Comparison of ENCODE assay signal across 26 mouse cellular contexts in the genomic region with DNA sequence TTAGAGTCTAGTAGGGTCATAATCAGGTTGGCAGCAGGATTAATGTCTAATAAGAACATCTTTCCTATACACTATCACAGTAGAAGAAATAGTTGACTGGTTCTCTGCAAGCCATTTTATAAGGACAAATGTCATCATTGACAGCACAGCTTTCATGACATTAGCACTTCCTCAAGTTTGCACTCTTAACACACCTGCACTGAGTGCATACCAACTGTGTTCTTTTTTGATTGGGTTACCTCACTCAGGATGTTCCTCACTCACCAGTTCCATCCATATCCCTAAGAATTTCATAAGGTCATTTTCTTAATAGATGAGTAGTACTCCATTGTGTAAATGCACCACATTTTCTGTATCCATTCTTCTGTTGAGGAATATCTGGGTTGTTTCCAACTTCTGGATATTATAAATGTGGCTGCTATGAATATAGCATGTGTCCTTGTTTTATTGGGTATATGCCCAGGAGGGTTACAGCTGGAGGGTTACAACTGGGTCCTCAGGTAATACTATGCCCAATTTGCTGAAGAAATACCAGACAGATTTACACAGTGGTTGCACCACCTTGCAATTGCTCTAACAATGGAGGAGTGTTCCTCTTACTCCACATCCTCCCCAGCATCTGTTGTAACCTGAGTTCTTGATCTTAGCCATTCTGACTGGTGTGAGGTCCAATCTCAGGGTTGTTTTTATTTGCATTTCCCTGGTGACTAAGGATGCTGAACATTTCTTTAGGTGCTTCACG.
"Had no signal": no experiment of that assay in that cellular context is flagged by ENCODE, and none has a peak within 500 bp of the region (broad histone marks: within the 10 kb centered on the region; RNA-seq: fewer than 3 reads in every experiment).

No protein-coding gene starts in this region.

- H3K9me3 ChIP-seq: heart, embryonic 10.5 days; heart, embryonic 13.5 days; heart, embryonic 15.5 days; hindbrain, embryonic 13.5 days; hindbrain, embryonic 15.5 days; kidney, embryonic 15.5 days; limb, embryonic 13.5 days; limb, embryonic 15.5 days; liver, embryonic 12.5 days had no signal

- ATAC-seq: hindbrain, postnatal 0 days; intestine, embryonic 16.5 days; liver, embryonic 12.5 days had no signal

- H3K36me3 ChIP-seq: heart, embryonic 10.5 days; heart, embryonic 13.5 days; heart, embryonic 15.5 days; hindbrain, embryonic 13.5 days; hindbrain, embryonic 15.5 days; kidney, embryonic 15.5 days; limb, embryonic 13.5 days; limb, embryonic 15.5 days; liver, embryonic 12.5 days had no signal

- H3K9ac ChIP-seq: heart, embryonic 13.5 days; heart, embryonic 15.5 days; hindbrain, embryonic 13.5 days; hindbrain, embryonic 15.5 days; kidney, embryonic 15.5 days; limb, embryonic 13.5 days; limb, embryonic 15.5 days; liver, embryonic 12.5 days had no signal

- H3K4me3 ChIP-seq: gastrocnemius, adult 2 months; heart, embryonic 10.5 days; heart, embryonic 13.5 days; heart, embryonic 15.5 days; hindbrain, embryonic 13.5 days; hindbrain, embryonic 15.5 days; kidney, embryonic 15.5 days; limb, embryonic 13.5 days; limb, embryonic 15.5 days; liver, embryonic 12.5 days had no signal

- H3K4me1 ChIP-seq: heart, embryonic 10.5 days; heart, embryonic 13.5 days; heart, embryonic 15.5 days; hindbrain, embryonic 13.5 days; hindbrain, embryonic 15.5 days; kidney, embryonic 15.5 days; limb, embryonic 13.5 days; limb, embryonic 15.5 days; liver, embryonic 12.5 days had no signal

- H3K4me2 ChIP-seq: heart, embryonic 13.5 days; heart, embryonic 15.5 days; hindbrain, embryonic 13.5 days; hindbrain, embryonic 15.5 days; kidney, embryonic 15.5 days; limb, embryonic 13.5 days; limb, embryonic 15.5 days; liver, embryonic 12.5 days had no signal

- DNase-seq: gastrocnemius, adult 2 months; gastrocnemius, postnatal 14 days; gastrocnemius, postnatal 36 days; heart, adult 18-20 months; heart, postnatal 14 days; heart, postnatal 36 days; kidney, adult 11 months; kidney, adult 2 months; kidney, adult 9 months; kidney, postnatal 14 days; kidney, postnatal 36 days; layer of hippocampus, adult 9-11 months; layer of hippocampus, postnatal 36 days; left cerebral cortex, postnatal 4 days had no signal

- H3K27me3 ChIP-seq: heart, embryonic 13.5 days; heart, embryonic 15.5 days; hindbrain, embryonic 13.5 days; hindbrain, embryonic 15.5 days; kidney, embryonic 15.5 days; limb, embryonic 13.5 days; limb, embryonic 15.5 days; liver, embryonic 12.5 days had no signal

- H3K27ac ChIP-seq: gastrocnemius, adult 2 months; heart, embryonic 10.5 days; heart, embryonic 13.5 days; heart, embryonic 15.5 days; hindbrain, embryonic 13.5 days; hindbrain, embryonic 15.5 days; hindbrain, postnatal 0 days; kidney, embryonic 15.5 days; kidney, postnatal 0 days; limb, embryonic 13.5 days; limb, embryonic 15.5 days; liver, embryonic 12.5 days had no signal
